Mouse (Mus musculus) adrenal gland (tissue): ENCODE data around the gene Rad51b.

ENCODE experiments used
- intact Hi-C: fragments of 180-260 bp; cut with DNase I; formaldehyde crosslinking; loops from one replicate; pipeline ENCODE4 v1.15.1; 2025

Rad51b gene

GRCm38 (mm10) chr12:79787538-79787937 lies 490.5 kb downstream of the Rad51b start:
- intact Hi-C loops, result no loop called here

GRCm38 (mm10) chr12:79788340-79788739 lies 491.3 kb downstream of the Rad51b start:
- intact Hi-C loops, result no loop called here

GRCm38 (mm10) chr12:79789481-79789880 lies 492.4 kb downstream of the Rad51b start:
- intact Hi-C loops, result no loop called here

- intact Hi-C loops, result no loop called here
Measured at GRCm38 (mm10) chr12:79793382-79793781, 496.3 kb downstream of the Rad51b start.

DNA sequence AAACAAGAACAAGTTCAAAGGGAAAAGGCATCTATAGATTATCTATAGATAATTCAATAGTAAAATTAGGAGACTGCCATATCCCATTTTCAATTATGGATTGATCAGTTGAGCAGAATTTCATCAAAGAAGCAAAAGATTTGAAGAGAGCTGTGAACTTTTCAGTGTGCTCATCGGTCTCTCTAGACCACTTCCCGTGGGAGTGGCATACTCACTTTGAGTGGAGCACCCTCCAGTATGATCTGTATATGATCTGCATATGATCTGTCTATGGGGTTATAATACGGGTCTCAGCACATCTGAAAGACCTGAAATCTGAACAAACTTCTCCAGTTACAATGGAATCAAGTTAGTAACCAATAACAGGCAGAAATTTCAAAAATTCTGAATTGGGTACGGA lies 497.7 kb downstream of the Rad51b start:
- intact Hi-C loops, result no loop called here

DNA sequence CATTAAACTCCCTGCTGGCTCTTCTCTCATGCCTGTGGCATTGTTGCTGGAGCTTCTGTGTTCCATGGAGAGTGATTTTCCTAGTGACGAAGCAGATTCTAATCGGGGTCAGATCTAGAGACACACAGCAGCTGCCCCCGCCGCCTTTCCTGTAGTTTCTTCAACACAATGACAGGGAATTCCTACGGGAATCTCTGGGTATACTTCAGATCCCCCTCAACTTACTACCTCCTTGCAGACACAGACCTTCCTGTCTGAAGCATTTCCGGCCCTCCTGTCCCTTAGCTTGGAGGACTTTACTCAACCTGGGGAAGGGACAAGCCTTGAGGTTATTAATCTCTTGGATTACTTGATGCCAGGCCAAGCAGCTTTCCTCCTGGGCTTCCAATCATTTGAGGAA lies 499.2 kb downstream of the Rad51b start:
- intact Hi-C loops, result no loop called here

DNA sequence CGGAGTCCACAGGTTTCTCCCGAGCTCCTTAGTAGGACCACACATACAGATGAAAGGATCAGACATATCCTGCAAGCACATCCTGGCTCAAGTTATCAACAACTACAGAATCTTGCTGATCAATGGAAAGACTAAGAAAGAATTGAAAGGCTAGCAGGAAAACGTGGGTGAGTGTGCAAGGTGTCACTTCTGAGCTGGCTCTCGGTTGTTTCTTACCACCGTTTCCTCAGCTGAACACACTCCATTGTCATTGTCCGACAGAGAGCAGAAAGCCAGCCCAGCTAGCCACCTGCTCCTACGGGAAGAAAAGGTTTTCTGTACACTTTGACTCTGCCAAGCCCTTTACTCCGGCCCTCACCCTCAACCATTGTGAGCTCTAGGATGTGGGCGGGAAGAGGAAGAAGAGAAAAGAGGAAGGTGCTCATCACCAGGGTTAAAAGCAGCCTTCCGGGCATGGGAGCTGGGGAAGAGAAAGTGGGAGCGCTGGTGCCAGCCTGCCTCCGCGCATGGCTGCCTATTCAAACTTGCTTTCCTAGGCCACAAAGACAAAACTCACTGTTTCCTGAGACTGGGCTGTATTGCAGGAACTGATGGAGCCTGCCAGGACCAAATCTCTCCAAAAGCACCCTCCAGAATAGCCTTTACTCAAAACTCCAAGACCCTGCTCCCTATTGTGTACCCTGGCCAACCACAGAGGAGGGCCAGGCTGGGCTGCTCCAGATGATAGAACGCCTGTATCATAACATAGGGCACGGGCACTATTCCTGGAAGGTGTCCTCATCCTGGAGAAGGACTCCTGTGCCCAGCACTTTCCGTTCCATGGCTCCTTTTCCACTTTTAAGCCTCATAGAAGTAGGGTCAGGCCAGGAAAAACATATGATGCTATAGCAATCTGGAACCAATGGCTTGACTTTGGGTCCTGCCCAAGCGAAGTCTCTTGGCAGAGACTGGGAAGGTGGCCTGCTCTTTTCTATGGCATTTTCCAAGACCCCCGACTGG lies 500.0 kb downstream of the Rad51b start:
- intact Hi-C loops, result no loop called here

GRCm38 (mm10) chr12:79798488-79798887 lies 501.4 kb downstream of the Rad51b start:
- intact Hi-C loops, result no loop called here

DNA sequence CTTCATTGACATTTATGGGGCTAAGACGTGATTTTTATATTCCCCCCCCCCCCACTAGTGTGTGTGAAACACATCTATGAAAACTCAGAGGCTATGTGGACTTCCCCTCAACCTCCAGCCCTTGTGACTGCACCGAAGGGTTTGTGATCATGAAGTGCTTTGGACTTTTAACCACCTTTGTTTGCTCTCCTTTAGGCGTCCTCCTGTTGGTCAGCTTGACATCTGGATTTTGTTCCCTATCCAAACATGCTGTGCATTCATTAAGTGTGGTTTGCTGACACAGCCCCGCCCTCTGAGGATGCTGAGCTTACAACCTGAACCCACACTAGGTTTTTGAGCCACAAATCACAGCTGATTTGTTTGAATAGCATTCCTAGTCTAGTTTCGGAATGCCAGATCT lies 502.3 kb downstream of the Rad51b start:
- intact Hi-C loops, result no loop called here

GRCm38 (mm10) chr12:79803670-79804069 lies 506.6 kb downstream of the Rad51b start:
- intact Hi-C loops, result no loop called here

DNA sequence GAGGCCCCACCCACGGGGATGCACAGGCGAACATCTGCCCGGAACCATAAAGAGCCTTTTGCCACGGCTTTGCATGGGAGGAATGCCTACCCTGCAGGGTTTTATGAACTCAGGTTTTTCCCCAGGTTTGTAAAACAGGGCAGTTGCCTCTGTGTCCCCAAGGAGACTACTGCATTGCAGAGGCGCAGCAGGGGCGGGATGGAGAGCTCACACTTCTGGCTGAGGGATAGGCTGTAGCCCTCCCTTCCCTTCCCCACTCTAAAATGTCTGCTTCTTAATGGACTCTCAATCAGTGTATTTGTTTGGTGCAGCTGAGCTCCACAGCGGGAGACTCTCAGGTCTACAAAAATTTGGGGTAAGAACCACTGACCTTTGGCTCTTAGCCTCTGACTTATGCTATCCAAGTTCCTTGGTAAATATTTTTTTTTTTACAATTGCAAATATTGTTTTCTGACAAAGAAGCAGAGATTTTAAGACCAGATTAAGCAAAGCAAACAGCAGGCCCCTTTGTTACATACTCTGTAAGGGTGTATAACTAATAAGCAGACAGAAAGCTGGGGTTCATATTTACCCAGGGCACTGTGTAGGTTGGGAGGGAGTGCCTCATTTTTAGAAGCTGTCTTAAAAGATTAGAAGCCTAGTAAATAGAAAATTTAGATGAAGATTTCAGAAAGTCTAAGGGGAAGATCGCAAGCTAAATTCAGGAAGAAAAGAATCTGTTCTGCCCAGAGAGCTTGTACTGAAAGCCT lies 507.9 kb downstream of the Rad51b start:
- intact Hi-C loops, result no loop called here

- intact Hi-C loops, result no loop called here
Measured at GRCm38 (mm10) chr12:79806990-79807389, 509.9 kb downstream of the Rad51b start.

DNA sequence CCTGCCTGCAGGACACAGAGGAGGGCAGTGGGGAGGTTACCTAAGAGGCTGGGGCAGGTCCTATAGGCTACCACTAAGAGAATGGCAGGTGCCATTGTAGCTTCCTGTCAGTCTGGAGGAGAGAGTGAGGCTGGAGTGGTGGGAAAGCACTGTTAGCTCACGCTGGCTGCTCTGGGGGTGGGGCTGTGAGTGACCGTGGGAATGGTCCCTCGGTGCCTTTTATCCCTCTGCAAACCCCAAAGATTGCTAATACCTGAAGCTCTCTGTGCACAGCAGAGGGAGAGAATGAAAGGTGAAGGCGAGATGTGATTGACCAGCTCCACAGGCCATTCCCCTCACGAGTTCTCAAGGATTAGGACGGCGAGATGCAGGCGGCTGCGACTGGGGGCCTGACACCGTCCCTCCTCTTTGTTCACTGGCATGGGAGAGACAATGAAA lies 510.3 kb downstream of the Rad51b start:
- intact Hi-C loops, result no loop called here

GRCm38 (mm10) chr12:79807938-79808401 lies 510.9 kb downstream of the Rad51b start:
- intact Hi-C loops, result no loop called here

DNA sequence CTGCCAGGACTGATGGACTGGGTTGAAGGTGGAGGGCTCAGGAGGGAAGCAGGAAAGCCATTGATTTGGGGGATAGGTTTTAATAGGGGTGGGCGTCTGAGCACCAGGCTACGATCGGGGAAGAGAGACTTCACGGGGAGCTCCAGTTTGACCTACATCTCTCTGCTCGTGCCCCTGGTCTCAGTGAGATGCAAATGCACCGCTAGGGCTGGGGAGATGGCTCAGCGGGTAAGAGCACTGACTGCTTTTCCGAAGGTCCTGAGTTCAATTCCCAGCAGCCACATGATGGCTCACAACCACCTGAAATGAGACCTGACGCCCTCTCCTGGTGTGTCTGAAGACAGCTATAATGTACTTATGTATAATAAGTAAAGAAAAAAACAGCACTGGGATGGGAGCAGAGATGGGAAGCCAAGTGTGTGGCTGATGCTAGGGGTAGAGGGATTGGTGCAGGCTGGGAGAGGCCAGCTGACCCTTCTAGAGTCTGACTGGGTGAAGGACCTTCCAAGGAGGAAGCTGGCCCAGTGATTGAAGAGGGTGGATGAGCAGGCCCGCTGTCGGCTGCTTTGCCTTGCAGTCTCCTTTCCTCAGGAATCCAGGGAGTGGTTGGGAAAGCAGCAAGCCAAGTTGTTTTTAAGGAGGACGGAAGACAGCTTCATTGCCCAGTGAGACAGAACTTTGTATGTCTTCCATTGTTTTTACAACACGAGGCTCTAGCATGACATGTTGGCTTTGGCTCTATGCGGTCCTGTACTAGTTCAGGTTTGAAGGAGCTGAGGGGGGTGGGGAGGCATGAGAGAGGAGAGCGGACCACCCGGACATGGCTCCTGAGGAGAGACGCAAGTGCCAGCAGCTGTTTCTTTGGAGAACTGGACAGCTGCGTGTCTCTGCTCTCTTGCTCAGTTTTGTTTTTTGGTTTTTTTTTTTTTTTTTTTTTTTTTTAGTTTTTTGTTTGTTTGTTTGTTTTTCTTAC lies 511.6 kb downstream of the Rad51b start:
- intact Hi-C loops, result no loop called here

DNA sequence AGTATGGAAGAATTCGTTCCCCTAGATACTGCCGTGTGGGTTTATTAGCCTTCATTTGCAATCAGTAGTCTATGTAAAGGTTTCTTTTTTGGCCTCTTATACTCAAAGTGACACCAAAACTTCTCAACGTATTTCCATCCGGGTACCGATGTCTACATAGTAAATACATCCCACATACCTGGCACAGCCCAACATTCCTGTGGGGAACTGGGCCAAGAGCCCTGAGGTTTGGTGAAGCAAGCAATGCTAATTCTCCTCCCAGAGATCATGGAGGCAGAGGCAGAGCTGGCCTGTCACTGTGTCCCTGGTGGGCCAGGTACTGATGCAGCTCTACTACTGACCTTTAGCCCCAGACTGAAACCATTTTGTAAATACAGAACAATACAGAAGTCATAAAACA lies 512.4 kb downstream of the Rad51b start:
- intact Hi-C loops, result no loop called here

GRCm38 (mm10) chr12:79812422-79812821 lies 515.3 kb downstream of the Rad51b start:
- intact Hi-C loops, result no loop called here

DNA sequence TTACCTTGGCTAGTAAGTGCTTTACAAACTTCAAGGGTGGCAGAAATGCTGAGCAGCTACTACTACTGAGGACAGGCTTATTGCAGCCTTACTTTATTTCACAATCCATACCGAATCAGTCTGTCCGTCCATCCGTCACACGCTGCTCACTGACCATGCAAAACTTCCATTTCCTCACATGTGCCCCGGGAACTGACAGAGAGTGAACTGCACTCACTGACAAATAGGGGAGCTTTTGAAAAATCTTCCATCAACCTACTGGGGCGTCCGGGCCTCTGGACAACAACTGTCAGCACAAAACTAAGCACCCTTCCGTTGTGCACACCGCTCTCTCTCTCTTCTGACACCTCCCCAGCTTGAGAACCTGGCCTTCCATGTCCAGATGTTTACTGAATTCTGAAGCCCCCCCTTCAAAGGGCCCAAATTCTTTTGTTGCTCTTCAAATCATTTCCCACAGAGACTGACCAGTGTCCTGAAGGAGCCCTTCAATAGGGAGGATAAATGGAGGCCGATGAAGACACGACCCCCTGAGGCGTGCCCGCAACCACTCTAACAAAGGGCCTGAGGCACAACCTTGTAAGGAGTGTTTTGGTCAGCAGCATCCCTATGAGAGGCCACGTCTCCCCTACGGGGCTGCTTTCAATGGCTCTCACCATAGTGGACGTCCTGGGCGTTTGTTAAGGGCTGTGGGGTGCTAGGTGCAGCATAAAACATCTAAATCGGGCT lies 515.9 kb downstream of the Rad51b start:
- intact Hi-C loops, result no loop called here

DNA sequence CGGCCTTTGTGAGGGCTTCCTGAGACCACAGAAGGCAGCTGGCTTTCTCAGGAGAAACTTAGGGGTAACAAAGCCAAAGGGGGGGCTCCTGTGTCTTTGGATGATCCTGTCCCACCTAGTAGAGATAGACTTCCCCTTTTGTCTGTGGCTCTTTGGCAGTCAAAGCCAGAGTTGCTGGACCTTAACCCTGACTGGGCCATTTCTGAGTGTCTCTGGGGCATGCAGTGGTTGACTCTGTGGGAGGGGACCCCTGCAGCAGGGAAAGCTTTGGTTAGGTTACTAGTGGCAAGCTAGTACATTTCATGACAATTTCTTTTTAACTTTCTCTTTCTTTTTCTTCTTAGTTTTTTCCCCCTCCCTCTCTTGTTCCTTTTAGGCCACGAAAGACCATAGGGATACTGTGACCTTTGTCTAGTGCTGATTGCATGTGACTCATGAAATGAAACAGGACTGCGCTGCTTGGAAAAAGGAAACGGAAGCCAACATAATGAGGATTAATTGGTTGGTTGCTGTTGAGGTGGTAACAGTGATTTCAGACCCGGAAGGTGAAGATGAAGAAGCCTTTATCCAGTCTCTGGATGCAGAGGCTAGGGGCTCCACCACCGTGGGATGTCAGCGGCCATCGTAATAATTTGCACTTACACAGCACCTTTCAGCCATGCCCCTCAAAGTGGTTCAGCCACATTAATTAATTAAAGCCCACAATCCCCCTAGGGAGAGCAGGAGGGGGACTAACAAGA lies 516.7 kb downstream of the Rad51b start:
- intact Hi-C loops, result no loop called here
